Mouse (Mus musculus) E14TG2a.4 (cell line): Measurements from ENCODE around the gene Dyrk1a.

ENCODE experiments used
- H3K27me3 ChIP-seq: 2 replicates; pipeline ENCODE4 v1.6.1; 2014; ENCODE audit warnings: low read length, control low read depth; ENCODE audit not compliant: insufficient read depth
- H3K36me3 ChIP-seq: 2 replicates; pipeline ENCODE4 v1.6.1; 2014; ENCODE audit warnings: low read length, control low read depth; ENCODE audit not compliant: insufficient read depth
- H3K4me1 ChIP-seq: replicated peaks from 2 replicates; pipeline ENCODE4 v1.6.1; 2014; ENCODE audit warnings: low read depth, low read length, control low read depth
- H3K4me3 ChIP-seq: replicated peaks from 2 replicates; pipeline ENCODE4 v1.5.1; 2014; ENCODE audit warnings: mild to moderate bottlenecking, low read length
- H3K9me3 ChIP-seq: 2 replicates; pipeline ENCODE4 v1.6.1; 2014; ENCODE audit warnings: low read length, control low read depth
- CTCF ChIP-seq: conservative IDR thresholded peaks from 2 replicates; pipeline ENCODE4 v1.5.1; 2014; ENCODE audit warnings: low read length
- NANOG ChIP-seq: IDR thresholded peaks from 2 replicates; pipeline ENCODE4 v1.6.1; 2014; ENCODE audit warnings: borderline replicate concordance, low read length, mixed read lengths
- POU5F1 ChIP-seq: IDR thresholded peaks from 2 replicates; pipeline ENCODE4 v1.6.1; 2014; ENCODE audit warnings: low read length, borderline replicate concordance

The Dyrk1a gene

GRCm38 (mm10) chr16:94624871-94625270 is 55.1 kb downstream of the Dyrk1a start:
- H3K27me3 ChIP-seq = no peaks in the 10 kb centered on the region
- no peaks in the 10 kb centered on the region for H3K9me3 ChIP-seq
- H3K4me1 ChIP-seq = peaks cover 43% of the 10 kb centered on the region
- no peak overlapping the region for H3K4me3 ChIP-seq
- peaks cover 19% of the 10 kb centered on the region for H3K36me3 ChIP-seq
- TF ChIP-seq POU5F1 = no peak
- no peak for TF ChIP-seq CTCF
- no peak for TF ChIP-seq NANOG

GRCm38 (mm10) chr16:94625639-94626038 is 55.8 kb downstream of the Dyrk1a start:
- H3K4me3 ChIP-seq = no peak overlapping the region
- peaks cover 11% of the 10 kb centered on the region for H3K36me3 ChIP-seq
- H3K27me3 ChIP-seq = no peaks in the 10 kb centered on the region
- TF ChIP-seq POU5F1 (no peak), CTCF (no peak), NANOG (no peak)
- H3K9me3 ChIP-seq = no peaks in the 10 kb centered on the region
- peaks cover 38% of the 10 kb centered on the region for H3K4me1 ChIP-seq

- Histone ChIP-seq H3K27me3 (no peaks in the 10 kb centered on the region), H3K36me3 (0 out of 2 replicates have a peak, but pooled peaks cover 4% of the 10 kb centered on the region), H3K4me3 (no peak overlapping the region), H3K4me1 (peaks cover 43% of the 10 kb centered on the region), H3K9me3 (no peaks in the 10 kb centered on the region)
- no peak for TF ChIP-seq CTCF
- no peak for TF ChIP-seq NANOG
- TF ChIP-seq POU5F1 = no peak
Measured at GRCm38 (mm10) chr16:94627736-94628135, 57.9 kb downstream of the Dyrk1a start.

GRCm38 (mm10) chr16:94628976-94629729 is 59.3 kb downstream of the Dyrk1a start:
- H3K4me1 ChIP-seq = peaks cover 52% of the 10 kb centered on the region
- H3K9me3 ChIP-seq = no peaks in the 10 kb centered on the region
- no peak overlapping the region for H3K4me3 ChIP-seq
- no peak for TF ChIP-seq POU5F1
- TF ChIP-seq NANOG = no peak
- no peak for TF ChIP-seq CTCF
- H3K27me3 ChIP-seq = no peaks in the 10 kb centered on the region
- 0 out of 2 replicates have a peak, but pooled peaks cover 4% of the 10 kb centered on the region for H3K36me3 ChIP-seq

GRCm38 (mm10) chr16:94631984-94632383 is 62.2 kb downstream of the Dyrk1a start:
- H3K9me3 ChIP-seq = no peaks in the 10 kb centered on the region
- H3K36me3 ChIP-seq = no peaks in the 10 kb centered on the region
- H3K27me3 ChIP-seq = no peaks in the 10 kb centered on the region
- H3K4me3 ChIP-seq = no peak overlapping the region
- H3K4me1 ChIP-seq = peaks cover 50% of the 10 kb centered on the region
- TF ChIP-seq POU5F1 (no peak), CTCF (no peak), NANOG (no peak)

GRCm38 (mm10) chr16:94632424-94632963 is 62.7 kb downstream of the Dyrk1a start:
- Histone ChIP-seq H3K27me3 (no peaks in the 10 kb centered on the region), H3K9me3 (no peaks in the 10 kb centered on the region), H3K4me3 (no peak overlapping the region), H3K4me1 (peaks cover 50% of the 10 kb centered on the region), H3K36me3 (no peaks in the 10 kb centered on the region)
- TF ChIP-seq POU5F1 (no peak), NANOG (no peak), CTCF (no peak)

GRCm38 (mm10) chr16:94633012-94633411 is 63.2 kb downstream of the Dyrk1a start:
- H3K9me3 ChIP-seq = no peaks in the 10 kb centered on the region
- no peak overlapping the region for H3K4me3 ChIP-seq
- no peak for TF ChIP-seq POU5F1
- no peak for TF ChIP-seq NANOG
- H3K4me1 ChIP-seq = peaks cover 50% of the 10 kb centered on the region
- no peaks in the 10 kb centered on the region for H3K36me3 ChIP-seq
- H3K27me3 ChIP-seq = no peaks in the 10 kb centered on the region

GRCm38 (mm10) chr16:94637423-94637822 is 67.6 kb downstream of the Dyrk1a start:
- TF ChIP-seq CTCF = no peak
- no peak for TF ChIP-seq NANOG
- TF ChIP-seq POU5F1 = no peak
- Histone ChIP-seq H3K27me3 (no peaks in the 10 kb centered on the region), H3K4me3 (no peak overlapping the region), H3K4me1 (peaks cover 63% of the 10 kb centered on the region), H3K36me3 (peaks cover 25% of the 10 kb centered on the region), H3K9me3 (no peaks in the 10 kb centered on the region)

GRCm38 (mm10) chr16:94641799-94642198 is 72.0 kb downstream of the Dyrk1a start:
- no peaks in the 10 kb centered on the region for H3K9me3 ChIP-seq
- TF ChIP-seq CTCF = no peak
- no peak for TF ChIP-seq POU5F1
- TF ChIP-seq NANOG = no peak
- peaks cover 25% of the 10 kb centered on the region for H3K36me3 ChIP-seq
- H3K4me1 ChIP-seq = peaks cover 55% of the 10 kb centered on the region
- H3K27me3 ChIP-seq = no peaks in the 10 kb centered on the region
- no peak overlapping the region for H3K4me3 ChIP-seq
